Mouse (Mus musculus) lung, postnatal 0 days (tissue): ENCODE measurements around the gene Myog.

ENCODE experiments used
- CTCF ChIP-seq: IDR thresholded peaks from 2 replicates; pipeline ENCODE4 v1.5.1; 2016; ENCODE audit warnings: antibody characterized with exemption, mild to moderate bottlenecking
- EP300 ChIP-seq: IDR thresholded peaks from 2 replicates; pipeline ENCODE4 v1.6.1; 2016; ENCODE audit warnings: antibody characterized with exemption, mild to moderate bottlenecking, control low read depth

GRCm38 (mm10) chr1:134291555-134291954, 1.8 kb downstream of the Myog start:
- no peak for TF ChIP-seq EP300
- no peak for TF ChIP-seq CTCF
